Mouse (Mus musculus): ENCODE data around the gene Garnl3.

Garnl3 gene

DNA sequence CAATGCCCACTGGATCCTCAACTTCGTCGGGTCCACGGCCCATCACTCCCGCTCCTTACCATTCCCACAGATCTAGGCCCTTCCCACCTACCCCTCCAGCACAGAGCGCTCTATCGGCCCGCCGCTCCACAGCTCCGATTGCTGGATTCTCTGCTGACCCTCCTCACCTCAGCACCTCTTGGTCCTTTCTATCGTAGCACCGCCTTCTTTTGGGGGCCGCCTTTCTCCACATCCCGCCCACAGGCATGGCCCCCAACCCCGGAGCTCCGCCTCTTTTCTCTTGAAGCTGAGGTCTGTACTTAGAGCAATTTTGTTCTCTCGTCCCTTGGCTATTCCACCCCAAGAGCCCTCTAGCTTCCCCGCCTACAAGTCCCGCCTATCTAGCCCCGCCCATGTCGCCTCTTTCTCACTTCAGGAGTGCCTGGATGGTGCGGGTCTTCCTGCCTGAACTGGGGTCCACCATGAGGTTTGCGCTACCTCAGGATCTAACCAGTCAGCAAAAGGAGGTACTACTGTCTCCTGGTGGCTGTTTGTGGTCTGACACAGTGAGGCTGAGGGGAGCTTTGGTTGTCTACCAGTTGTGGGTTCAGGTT, at the start of gene Garnl3:
Gene Garnl3 (minus strand): TSS at position 155 of the 593 bp plus-strand sequence.
- DNase-seq, result peak in 1 of 2 experiments; percentile 71

DNA sequence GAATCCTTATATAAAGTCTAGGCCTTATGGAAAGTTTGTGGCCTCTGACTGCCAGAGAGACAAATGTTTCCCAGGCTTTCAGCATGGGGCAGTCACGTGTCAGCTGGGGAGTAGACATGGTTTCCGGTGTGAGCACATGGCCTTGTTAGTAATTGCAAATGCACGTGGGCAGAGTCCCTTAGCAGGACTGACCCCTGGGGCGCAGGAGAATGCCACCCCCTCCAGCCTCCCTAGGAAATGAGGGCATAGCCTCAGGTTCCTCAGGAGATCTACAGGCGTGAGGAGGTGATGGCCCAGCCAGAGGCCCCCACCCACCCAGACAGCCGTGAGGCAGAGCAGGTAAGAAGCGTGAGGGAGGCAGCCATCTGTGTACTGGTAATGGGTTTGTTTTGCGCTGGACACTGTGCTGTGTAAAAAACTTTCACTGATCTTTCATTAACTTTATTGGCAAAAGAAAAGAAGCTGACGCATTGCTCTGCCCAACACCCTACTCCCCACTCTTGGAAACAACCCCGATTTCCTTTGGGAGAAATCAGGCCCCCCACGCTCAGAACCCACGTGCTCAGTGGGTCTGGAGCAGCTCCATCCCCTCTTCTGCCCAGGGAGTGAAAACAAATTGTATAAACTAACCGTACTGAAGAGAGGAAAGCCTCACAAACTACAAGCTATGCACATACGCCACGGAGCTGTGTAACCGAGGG, 48.6 kb upstream of the Garnl3 start:
- no peak for DNase-seq

DNA sequence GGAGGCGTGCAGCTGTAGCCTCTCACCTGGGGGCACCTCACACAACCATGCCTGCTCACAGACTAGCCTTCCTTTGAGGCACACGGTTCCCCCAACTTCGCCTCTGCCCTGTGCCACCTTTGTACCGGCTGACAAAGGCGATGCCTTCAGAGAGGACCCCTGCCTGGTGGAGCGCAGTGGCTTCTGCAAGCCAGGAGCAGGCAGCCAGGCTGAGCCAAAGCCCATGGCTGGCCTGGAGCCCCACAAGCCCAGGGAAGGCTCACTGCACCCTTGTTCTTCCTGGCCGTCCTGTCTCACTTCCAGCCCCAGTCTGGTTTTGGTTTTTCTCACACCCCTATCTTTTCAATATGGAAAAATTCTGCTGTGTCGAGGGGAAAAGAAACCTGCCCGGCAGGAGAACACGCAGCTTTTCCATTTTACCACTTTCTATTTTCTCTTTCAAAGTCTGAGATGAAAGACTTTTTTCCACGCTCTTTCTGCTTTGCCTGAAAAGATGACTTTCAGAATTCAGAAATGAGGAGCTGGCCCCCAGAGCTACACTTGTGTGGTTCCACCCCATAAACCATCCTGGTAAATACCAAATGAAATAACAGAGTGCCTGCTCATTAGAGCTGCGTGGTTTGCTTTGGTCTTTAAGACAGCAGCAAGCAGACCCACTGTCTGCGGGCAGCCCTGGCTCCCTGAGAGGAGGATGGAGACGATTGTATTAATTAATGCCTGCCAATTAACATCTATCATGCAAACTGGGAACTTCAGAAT, 47.9 kb upstream of the Garnl3 start:
- peak; percentile 45 to 50 for DNase-seq

DNA sequence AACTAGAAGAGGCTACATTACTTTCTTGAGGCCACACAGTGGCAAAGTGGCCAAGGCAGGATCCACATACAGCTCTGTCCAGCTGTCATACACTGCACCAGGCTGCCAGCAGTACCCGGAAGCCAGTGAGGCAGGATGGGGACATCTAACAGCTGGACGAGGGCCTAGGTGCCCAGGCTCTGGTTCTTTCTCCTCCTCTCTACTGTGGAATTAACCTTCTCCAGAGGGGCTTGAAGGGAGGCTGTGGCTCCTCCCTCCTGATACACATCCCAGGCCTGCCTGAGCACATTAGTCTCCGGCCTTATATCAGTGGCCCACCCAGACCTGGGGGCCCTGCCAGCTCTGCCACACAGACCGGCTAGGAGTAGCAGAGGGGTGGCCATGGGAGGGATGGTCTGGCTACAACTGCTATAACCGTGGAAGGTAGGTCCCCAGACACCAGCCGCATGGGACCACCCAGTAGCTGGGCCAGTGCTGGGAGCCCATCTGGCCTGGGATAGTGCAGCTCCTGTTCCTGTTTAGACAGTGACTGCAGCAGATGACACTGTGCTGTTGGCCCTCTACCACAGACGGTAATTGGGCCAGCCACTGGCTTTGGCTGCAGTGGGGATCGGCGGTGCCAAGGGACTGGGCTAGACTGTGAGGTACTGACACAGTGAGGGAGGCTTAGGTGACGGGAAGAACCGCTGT, 46.9 kb upstream of the Garnl3 start:
- DNase-seq, result peak; percentile 77 to 84

DNA sequence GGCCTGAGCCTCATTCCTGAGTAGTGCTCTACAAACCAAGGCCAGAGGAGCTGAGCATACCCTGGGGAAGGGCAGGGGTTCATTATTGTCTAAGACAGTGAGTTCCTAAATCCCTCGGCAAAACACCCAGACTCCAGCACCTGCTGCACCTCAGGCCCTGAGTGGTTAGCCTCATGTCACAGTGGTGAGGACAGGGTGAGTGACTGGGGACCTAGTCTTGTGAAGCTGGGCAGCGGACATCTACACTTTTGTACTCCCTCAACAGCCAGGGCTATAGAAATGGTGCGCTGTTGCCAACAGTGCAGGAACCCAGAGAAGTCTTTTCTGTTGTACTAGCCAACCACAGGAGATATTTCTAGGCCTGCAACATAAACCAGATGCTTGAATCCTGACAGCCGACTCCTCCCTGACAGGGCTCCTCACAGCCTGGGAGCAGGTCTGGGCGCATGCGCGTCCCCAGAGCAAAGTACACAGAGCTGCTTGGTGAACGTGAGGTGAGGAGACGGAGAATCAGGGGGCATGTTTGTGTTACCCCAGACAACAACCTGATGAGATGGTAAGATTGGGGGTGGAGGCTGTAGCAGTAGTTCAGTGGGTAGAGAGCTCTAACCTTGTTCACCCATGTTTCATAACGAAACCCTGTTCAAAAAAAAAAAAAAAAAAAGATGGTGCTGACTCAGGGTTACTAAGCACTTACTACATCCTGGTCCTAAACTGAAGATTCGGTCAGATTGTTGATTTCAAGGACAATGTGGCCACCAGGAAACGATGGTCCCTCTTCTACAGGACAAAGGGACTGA, 46.2 kb upstream of the Garnl3 start:
- no peak for DNase-seq

DNA sequence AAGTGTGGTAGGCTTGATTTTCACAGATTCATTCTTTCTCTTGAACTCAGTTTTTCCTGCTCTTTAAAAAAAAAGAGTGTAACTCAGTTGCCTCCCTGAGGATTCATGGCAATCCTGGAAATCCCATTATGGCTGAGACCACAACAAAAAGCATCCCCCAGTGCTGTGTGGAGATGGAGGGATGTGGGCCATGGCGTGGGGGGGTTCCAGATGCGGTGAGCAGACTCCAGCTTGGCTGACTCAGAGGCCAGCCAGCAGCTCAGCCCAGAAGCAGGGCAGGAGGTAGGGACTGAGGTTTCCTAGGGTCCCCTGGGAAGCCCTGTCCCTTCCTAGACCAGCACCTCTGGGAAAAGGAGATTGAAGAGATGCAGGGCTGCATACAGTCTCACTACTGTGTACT, 45.5 kb upstream of the Garnl3 start:
- DNase-seq, result no peak

DNA sequence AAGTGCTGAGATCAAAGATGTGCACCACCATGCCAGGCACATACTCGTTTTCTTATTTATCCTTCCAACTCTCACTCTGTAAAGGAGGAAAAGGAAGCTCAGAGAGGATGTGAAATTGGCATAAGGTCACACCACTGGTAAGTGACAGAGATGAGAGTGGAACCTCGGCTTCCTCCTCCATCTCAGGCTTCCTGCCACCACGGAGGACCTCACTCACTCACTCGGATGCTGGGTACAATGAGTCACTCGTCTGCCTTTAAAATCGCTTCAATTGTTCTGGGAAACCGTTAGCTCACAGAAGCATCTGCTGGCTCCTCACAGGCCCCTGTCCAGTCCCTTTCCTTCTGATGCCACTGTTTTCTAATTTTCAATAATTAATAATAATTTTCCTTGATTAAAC, 45.1 kb upstream of the Garnl3 start:
- no peak for DNase-seq

DNA sequence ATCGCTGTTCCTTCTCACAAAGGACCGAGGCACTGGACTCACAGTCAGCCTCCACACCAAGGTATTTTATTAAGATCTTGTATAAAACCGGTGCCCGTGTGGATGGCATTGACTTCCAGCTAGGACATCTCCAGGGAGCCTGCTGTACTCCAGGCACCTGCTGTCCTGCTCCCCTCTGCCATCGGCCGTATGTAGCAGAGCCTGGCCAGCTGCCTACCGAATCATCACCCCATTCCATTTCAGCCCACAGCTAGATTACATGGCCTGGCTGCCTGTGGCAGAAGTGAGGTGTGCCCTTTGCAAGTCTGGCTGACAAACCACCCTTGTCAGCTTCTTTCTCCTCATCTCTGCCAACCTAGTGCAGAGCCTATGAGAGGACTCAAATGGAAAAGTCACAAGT, 42.2 kb upstream of the Garnl3 start:
- DNase-seq, result no peak

DNA sequence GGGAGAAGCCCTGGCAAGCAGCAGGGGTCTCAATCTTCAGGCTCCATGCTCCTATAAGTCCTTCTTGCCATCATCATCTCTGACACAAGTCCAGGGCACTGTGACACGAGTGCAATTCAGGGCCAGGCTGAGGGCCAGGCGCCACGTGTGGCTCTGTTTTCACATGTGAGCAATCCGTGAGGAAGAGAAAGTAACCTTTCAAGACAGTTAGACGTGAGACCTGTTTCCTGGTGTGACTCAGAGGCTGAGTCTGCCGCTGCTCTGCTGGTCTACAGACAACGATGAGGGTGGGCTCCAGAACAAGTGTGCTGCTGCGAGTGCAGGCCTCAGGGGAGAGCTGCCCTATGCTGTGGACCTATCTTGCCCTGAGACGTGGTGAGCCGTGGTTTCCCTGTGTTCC, 41.7 kb upstream of the Garnl3 start:
- DNase-seq, result no peak

DNA sequence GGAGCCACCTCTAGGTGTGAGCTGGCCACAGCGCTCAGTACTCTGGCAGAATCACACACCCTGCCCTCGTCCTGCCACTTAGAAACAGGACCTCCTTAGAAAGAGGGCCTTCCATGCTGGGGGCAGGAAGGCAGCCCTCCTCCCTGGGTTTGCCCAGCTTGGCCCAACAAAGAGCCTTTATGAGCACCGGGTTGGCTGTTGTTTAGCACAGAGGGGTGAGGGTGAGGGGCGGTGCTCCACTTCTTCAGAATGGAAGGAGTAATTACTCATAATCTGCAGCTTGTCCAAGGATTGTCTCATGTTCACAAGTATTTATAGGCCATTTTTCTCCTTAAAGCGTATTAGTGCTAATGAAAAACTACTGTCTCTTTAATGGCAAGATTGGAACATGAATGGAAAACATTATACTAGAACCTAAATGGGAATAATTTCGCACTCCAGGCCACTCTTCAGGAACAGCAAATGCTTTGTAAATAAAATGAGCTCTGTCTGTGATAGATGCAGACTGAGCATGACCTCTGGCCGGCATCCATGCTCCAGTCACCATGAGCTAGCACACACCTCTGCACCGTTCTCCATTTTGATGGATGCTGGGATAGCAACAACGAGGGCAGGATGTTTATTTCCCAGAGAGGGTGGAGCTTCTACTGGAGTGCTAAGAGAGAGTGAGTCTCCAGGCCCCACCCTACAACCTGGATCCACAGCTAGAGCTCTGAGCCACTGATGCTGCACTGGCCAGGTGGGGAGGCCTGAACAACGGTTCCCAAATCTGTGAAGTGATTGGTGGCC, 39.5 kb upstream of the Garnl3 start:
- DNase-seq, result no peak

DNA sequence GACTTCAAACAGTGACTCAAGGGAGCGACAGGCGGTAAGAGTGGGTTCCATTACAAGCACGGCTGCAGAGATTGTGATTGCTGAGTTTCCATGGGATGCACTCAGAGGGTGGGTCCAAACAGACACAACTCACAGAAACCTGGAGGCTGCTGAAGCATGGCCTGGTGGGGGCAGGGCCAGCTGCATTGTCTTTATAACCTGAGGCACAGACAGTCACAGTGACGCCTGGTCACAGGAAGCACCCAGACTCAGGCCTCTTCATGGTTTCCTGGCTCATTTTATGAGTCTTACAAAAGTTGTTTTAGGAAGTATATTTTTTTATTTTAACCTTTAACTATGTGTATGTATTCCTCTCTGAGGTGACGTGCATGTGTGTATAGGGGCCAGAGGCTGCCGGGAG, 38.0 kb upstream of the Garnl3 start:
- no peak for DNase-seq

DNA sequence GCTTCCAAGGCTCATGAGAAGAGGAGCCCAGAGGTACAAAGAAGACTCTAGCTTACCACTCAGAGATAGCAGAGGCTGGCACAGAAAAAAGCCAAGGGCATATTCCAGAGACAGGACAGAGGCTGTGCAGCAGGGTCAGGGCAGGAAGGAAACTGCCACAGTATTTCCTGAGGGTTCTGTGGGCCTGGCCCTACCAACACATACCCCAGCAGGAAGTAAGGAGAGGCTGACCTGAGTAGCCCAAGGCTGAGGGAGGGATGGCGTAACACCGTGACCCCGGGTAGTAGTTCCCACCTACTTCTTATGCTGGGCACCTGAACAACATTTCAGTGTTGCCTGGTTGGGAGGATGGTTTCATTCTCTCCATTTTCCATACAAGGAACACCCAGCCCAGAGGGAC, 35.6 kb upstream of the Garnl3 start:
- no peak for DNase-seq

DNA sequence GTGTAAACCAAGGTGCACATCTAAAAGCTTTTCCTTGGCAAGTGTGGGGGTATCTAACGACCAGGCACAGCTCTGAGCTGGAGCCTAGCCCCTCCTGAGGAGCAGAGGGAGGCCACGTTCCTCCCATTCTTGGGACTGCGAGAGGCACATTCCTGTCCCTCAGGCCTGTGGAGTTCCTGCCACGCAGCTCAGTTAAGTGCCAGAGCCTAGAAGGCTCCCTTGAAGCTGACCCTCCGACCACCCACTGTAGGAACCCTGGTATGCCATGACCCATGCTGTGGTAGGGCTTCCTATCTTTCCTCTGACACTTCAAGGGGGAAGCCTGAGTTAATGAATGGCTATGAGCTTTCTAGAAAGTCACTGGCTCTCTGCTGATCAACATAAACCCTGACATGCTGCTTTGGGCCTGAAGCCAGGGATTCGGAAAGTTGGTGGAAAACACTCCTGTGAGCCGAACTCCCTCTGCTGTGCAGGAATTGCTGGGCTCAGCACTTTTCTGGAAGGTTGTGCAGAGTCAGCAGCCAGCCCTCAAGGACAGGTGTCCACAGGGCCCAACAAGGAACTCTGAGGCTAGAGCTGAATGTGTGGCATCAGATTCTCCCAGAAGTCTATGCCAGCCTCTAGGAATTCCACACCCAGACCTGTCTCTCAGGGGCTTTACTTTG, 34.4 kb upstream of the Garnl3 start:
- no peak for DNase-seq

DNA sequence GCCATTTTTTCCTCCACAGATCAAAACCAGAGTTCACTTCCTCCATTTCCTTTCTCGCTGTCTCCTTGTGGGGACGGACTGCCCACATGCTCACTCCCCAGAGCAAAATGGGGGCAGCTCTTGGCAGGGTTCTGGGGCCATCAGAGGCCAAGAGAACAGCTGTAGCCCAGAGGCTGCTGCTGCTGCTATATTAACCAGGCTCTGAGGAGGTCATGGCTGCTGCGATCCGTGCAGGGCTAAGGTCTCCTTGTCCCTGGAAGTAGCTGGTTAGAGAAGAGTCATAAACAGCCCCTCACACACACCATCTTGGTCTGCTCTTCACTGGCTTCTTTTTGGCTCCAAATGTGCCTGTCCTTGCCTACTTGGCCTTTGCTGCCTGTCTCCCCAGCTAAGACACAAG, 33.8 kb upstream of the Garnl3 start:
- no peak for DNase-seq

DNA sequence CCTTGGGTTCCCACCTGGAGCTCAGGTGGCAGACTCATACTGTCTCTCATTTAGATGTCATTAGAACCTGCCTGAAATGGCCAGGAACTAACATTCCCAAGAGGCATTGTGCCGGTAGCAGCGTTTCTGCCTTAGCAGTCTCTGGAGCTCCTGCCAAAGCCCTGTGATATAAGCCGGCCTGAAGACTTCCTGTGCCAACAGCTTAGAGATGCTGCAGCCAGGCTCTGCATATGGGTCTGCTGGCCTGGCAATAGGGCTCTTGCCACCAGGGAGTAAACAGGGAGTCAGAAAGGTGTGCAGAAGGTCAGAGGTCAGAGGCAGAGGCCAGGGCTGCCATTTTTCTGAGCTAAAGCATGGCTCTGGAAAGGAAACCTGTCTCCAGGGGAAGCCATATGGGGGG, 33.2 kb upstream of the Garnl3 start:
- peak; percentile 73 to 76 for DNase-seq

DNA sequence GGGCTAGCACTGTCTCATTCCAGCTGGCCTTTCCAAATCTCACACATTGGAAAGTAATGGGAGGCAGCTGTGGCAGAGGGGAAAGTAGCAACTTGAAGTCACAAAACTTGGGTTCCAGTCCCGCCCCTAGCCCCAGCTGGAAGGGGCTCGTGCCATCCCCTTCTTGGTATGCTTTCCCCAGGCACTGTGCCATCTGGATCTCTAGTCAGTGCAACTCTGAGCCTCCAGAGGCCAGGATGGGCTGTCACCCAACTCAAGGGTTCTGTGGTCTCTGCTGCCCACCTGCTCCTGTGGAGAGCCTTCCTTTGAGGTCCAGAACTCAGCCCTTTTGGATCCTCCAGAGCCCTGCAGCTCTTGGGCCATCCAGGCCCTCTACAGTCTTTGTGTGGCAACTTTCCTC, 30.7 kb upstream of the Garnl3 start:
- DNase-seq, result no peak

DNA sequence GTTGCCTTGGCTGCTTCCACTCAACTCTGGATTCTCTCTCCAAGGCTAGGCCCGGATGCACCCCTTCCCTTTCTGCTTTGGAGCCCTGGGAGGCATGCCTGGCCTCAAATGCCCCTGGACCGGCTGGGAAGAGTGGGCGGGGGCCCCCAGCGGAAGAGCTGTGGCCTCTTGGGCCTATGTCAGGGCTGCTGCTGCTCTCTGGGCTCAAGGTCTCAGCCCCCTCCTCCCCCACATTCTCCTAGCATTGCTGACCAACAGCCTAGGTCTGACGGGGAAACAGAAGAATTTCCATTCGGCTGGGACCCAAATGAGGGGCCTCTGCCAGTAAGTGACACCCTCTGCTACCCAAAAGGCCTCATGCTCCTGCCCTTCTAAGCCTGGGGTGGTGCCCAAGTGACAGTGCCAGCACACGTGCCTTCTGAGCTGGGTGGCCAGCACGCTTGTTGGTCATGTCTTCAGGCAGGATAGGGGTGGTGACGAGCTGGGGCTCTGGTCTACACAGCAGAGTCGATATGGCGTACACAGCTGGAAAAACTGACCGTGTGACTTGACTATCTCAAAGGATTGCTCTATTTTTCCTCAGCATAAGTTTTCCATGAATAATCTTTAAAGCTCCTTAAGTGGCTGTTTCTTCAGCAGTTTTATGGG, 29.0 kb upstream of the Garnl3 start:
- no peak for DNase-seq

DNA sequence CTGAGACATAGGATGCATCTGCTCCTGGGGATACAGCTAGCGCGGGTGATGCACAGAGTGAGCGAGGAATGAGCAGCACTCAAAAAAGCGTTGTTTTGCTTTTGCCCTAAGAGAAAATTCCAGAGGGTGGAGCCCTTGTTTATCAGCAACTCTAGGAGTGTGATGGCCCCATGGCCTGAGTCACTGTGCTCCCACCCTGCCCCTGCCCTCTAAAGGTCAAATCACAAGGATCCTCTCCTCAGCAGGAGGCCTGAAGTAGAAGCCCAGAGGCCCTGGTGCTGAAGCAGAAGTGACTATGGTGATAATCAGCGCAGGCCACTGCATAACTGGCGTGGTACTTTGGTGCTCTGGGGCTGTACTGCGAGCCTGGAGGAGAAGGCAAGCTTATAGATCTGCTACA, 28.1 kb upstream of the Garnl3 start:
- DNase-seq, result no peak

DNA sequence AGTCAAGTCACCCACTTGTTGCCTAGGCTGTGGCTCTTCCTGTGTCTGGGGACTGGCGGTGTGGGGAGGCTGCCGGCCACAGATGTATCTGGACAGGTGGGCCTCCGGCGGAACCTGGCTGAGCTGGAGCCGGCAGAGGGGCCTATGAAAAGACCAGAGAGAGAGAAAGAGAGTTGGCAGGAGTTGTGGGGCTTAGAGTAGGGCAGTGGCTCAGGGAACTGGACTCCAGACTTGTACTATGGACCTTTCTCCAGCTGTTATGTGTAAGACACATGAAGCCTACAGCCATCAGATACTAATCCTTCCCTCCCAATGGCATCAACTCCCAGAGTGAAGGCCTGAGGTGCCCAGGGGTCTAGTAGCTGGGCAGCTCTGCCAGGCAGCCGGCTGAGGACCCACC, 27.4 kb upstream of the Garnl3 start:
- no peak for DNase-seq

DNA sequence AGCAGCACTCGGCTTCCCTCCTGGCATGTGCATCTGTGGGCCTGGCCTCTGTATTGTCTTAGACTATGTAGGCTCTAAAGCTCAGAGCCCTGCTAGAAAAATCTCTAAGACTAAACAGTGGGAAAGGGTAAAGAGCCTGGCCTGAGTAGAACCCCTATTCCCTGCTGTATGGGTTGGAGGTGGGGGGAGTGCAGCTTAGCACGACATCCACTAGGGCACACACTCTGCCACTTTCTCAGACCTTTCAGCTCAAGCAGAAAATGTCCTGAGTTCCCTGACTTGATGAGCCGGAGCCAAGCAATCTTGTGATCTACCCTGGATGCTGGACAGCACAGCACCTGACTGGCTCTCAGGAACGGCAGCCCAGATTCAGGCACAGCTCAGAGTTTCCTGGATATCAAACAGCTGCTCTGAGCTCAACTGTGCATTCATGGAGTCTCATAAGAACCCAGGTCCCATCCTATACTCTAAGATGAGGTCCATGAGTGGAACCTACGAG, 24.9 kb upstream of the Garnl3 start:
- no peak for DNase-seq

Data from cerebellum, postnatal 25 days (tissue).